Mouse (Mus musculus) heart, postnatal 4 days (tissue): ENCODE measurements around the gene Auts2. TPM values are rescaled to one million over a fixed set of nuclear protein-coding genes. Genes with fewer than 3 reads are reported as not detected.

Experiments used
- DNase-seq: peaks from one replicate; pipeline ENCODE4 v3.0.0; 2021
- total RNA-seq, 2 experiments: library from RNA; stranded (reverse); gene quantifications; 2 replicates each; pipeline ENCODE4 v1.2.3; 2021

Auts2 gene
- total RNA-seq, 2 experiments from 2014 or later: 49.0 to 51.4 TPM

DNA sequence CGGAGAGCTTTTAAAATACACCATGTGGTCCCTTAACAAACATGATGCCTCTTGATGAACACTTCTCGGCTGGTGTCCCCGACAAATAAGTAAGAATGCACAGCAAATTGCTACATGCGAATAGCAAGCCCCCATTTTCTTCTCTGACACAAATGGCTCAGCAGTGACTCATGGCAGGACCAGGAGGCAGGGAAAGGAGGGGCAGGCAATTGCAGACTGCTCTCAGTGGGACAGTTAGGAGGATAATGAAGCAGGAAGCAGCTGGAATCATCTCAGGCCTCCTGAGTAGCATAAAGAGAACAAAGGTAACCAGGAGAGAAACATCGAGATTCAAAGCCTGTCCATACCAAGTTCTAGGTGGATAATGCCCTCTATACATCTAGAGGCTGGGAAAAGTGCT, 228.8 kb downstream of the Auts2 start:
- no peak for DNase-seq

DNA sequence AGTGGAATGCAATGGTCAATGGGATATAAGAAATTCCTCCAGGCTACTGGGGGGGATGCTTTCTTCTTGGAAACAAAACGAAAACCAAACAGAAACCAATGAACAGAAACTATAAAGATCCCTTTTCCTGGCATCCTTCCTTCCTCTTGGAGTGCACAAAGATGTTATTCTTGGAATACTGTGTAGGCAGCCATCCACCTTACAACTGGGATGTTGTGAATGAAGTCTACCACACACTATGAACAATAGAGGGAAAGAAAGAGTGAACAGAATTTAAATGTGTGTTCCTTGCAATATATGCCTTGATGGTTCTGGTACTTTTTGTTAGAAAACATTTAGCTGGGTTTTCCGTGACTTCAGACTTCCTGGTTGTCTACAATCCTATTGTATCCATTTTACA, 236.1 kb downstream of the Auts2 start:
- no peak for DNase-seq

DNA sequence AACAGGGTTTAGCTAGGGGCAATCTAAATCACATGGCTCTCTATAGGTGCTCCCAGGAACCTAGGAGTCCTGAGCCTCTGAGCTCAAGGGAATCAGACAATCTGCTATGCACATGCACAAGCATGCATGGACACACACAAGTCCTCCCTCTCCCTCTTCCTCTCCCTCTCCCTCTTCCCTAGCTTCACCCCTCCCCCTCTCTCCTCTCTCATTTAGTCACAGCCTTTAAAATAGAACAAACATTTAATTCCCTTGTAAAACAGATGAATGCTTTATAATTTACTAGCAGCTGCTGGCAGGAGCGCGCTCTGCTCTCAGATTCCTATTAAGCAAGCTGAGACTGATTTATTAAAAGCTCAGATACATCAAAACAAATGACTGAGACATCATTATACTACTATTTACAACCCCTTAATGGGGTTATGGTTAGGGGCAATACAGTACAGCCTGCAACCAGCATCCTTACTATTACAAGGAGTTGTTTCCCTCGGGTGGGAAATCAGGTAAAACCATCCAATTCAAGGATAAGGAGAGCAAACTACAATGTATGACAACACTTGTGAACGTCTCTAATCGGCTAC, 237.7 kb downstream of the Auts2 start:
- DNase-seq: no peak

DNA sequence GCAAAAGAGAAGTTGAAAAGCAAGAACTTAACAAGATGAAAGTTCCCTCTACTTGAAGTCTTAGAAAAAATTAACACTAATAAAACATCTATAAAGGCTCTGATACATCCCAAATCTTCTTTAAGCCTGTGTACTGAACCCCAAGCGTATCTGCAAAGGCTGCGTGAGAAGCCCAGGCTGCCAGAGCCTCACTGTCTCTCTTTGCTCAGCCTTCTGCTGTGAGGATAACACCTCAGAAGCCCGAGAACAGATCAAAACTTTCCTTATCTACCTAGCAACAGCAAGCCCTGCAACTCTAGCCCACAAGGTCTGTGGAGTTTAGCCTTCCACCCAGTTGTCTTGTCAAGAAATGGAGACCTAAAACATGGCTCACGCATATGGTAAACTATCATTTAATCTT, 240.4 kb downstream of the Auts2 start:
- no peak for DNase-seq

DNA sequence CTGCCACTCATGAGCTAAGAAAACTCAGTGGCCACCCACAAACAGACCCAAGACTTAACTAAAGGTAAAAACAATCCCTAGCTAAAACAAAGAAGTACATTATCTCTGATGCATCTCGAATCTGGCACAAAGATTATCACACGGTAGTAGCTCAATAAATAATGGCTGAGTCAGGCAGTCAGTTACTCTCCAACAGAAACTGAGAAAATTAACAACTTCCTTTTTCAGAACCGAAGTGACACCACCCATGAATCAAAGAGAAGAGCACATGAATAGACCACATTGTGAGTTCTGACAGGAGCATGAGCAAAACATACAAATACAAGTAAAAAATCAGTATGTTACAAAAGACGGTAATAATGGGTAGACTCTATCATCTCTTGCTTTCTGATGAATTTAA, 242.3 kb downstream of the Auts2 start:
- no peak for DNase-seq

DNA sequence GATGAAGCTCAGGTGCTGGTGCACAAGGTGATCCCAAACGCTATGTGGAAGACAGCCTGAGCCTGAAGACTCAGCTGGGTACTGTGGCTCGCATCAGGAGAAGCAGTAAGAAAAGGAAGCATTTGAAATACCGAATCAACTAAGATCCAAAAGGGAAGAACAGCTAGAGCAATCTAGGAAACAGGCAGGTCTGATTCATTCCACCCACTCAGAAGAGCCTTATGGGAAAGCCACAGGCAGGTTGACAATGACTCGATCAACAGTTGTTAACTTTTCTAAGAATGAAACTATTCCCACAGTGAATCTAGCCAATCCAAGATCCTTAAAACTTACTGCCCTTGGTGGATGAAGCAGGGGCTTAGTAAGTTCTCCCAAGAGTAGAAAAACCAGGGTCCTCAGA, 243.4 kb downstream of the Auts2 start:
- DNase-seq: no peak

DNA sequence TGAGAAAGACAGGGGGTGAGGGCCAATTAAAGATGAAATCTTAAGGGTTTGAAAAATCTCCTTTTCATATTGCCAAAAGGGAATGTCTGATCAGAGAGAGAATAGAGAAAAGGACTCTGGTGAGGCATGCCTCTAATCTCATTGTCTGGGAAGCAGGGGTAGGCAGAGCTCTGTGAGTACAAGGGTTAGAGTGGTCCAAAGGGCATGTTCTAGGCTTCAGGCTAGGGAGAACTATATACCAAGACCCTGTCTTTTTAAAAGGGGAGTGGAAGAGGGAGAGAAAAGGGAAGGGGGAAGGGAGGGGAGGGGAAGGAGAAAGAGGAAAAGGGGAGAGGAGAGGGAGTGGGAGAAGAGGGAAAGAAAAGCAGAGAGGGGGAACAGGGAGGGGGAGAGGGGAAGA, 244.1 kb downstream of the Auts2 start:
- DNase-seq: no peak

DNA sequence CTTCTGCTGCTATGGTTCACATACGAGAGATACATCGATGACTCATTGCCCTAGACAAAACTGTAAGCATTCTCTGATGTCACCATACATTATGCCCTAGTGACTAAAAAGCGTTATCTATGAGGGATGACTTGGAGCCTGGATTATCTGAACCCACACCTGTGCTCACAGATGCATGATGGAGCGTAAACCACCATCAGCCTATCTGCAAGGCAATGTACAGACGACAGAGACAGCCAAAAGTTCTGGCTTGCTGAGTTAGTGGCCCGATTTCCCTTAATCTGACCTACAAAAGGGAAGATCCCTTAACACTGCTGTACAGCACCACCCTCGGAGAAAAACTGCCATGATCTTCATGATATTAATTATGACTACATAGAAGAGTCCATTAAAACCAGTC, 245.8 kb downstream of the Auts2 start:
- no peak for DNase-seq

DNA sequence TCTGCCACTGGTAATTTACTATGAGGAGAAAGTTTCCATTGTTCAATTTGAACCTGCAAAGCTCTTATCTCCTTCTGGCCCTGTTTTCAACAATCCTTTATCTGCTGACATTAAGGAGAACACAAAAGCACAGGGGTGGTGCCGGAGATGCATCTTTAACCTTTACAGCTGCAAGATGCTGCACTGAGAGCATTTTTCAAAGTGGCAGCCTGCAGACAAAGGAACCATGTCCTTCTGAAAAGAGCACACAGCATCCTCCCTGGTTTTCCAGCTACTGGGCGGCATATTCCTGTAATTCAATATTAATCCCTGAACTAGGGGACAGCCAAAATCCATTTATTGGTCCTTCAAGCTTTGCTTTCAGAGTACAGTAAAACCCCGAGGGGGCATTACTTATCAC, 248.7 kb downstream of the Auts2 start:
- no peak for DNase-seq

DNA sequence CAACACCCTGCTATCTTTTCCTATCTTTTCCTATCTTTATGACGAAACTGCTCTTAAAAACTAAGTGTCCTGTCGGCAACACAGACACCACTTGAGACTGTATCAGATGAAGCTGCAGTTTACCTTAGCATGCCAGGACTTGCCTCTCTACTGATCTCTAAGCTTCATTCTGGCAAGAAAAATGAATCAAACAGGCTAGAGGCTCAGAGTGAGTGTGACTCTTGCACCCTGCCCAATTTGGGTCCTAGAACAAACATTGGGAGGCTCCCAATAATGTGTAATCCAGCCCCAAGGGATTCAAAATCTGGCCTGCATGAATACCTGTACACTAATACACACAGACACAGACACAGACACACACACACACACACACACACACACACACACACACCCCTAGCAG, 250.2 kb downstream of the Auts2 start:
- no peak for DNase-seq

DNA sequence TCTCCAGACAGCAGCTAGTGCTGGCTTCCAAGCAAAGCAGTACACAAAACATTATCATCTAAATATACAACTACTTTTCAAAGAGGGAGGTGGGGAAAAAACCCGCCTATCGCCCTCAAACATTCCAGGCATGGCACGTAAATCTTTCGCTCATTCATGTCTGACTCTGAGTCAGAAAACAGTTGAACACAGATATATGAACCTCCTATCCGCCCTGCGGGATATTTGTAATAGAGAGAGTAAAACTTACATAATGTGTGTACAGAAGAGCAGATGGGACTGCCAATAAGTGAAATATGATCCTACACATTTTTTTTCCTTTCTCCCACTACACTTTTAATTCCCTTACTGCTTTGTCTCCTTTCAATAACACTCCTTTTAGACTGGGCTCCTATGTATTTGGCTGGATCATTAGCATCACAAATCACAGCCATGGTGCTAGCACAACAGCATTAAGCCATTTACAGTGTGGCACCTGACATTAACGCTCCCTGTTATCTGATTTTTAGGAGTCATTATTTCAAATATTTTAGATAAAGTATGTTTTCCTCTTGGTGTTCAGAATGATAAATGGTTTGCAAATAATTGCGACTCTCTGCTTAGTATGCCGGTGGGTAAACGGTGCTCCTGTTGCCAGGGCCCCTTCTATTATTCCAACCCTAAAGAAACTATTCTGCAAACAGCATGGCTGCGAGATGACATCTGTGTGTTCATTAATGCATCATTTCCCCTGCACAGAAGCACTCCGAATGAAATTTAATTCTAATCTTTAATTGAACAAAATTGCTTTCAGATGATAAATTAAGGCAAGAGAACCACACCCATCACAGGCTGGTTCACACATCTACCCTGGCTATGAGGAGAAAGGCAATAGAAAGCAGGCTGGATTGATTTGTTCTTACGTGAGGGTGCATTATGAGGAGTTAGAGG, 252.3 kb downstream of the Auts2 start:
- no peak for DNase-seq

DNA sequence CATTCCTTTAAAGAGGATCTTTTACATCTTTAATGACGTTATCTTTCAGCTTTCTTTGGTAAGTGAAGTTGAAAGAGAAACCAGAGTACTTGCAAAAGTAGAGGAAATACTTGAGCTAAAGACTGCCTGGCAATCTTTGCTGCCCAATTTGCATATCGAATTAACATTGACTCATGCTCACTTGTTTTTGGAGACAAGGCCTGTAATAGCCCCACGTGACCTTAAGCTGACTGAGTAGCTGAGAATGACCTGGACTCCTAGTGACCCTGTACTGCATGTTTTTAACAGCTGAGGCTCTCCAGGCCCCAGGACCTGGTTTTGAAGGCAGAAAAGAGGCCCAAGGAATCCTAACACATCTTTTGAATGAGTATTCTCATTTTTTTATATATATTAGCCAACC, 259.4 kb downstream of the Auts2 start:
- DNase-seq: no peak

DNA sequence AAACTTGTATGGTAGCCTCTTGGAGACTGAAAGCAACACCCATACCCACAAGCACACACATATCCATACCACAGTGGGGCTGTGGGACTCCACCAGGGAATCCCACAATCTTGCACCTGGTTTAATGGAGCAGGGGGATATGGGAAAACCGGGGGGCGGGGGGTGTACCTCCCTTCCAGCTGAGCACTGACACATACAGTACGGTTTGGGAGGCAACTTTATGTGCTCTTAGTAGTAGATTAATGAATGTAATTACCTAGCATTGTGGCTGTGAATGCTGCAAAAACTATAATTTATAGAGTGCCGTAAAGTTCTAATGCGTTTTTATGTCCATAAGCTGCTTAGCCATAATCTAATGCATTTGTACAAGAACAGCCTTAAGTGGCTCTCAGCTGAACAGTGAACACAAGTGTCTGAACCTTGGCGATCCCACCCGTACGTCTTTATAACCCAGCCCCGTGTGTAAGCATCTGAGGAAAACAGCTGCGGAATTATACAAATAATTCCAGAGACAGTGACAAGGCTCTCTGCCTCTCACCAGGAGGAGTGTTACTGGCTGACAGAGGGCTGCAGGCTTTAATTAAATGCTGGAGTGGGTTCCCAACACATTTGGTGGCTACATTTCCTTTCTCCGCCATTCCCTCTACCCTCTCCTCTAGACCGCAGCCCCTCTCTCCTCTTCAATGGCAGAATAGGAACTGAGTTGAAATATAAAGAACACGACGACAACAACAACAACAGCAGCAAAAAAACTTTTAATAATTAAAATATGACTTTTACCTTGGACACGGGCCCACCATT, 268.8 kb downstream of the Auts2 start:
- no peak for DNase-seq

DNA sequence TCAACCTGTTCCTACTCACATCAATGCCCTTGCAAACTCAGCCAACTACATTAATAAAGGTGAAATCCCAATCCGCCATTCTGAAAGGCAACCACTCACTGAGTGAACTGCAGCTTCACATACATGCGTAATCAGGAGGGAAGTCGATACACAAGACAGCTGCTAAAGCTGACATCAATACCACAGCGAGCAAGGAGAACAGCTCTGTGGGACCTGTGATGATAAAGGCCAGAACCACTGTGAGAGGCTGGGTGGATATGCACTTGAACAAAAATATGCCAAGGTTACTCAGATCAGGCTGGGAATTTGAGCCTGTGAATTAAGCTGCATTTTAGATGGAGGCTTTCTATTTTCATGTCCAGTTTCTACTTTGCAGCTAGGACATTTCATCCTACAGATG, 271.0 kb downstream of the Auts2 start:
- DNase-seq: no peak

DNA sequence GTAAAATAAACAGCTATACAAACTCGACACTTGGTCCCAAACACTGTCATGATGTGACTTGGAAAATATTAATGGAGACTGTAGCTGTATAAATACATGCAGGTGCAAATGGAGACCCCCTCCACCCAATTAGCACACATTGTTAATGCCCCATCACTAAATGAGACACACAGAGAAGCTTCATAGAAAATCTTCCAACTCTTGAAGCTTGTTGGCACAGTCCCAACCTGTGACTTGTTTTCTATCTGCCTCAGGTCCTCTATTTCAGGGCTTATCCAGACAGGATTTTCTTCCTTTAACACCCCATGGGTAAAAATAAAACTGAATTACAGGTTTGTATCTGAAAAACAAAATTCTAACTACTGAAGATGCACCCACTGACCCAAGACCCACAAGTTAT, 272.2 kb downstream of the Auts2 start:
- DNase-seq: no peak

DNA sequence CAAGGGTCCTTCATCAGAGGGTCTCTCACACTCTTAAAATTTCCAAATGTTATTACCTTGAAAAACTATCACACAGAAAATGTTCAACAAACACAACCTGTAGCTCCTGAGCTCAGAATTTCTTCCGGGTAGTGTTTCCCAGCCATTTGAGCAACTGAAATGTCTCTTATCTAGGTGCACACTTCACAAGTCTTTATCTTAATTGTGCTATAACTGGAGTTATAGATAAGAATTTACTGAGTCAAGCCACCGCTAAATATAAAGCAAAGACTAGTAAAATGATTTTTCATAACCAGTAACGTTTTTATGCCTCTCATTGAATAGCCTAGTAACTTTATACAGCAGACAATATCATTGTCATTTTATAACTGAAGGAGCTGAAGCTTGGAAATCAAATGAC, 273.1 kb downstream of the Auts2 start:
- no peak for DNase-seq

DNA sequence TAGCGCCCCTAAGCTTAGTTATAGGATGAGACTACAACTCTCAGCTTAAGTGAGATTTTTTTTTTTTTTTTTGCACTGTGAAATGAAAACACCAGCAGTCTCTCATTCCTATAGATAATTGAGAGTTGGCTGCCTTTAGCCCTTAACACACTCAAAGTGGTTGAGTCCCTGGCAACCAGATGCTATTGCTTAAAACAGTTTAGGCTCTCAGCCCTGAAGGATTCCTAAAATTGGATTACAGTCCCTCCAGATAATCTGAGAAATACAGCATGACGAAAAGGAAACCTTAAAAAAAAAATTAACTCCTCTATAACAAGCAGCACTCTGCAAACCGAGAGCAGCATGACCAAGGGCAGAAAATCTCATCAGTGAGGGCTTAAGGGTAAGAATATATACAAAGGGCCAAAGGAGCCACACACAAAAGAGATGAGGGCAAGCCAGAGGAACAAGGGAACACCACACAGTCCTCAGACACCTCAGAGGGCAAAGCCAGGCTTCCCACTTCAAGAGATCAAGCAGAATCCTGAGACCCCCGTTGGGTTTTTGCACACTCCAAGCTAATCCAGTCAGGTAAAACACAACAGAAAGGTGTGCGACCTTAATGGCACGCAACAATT, 274.7 kb downstream of the Auts2 start:
- no peak for DNase-seq

DNA sequence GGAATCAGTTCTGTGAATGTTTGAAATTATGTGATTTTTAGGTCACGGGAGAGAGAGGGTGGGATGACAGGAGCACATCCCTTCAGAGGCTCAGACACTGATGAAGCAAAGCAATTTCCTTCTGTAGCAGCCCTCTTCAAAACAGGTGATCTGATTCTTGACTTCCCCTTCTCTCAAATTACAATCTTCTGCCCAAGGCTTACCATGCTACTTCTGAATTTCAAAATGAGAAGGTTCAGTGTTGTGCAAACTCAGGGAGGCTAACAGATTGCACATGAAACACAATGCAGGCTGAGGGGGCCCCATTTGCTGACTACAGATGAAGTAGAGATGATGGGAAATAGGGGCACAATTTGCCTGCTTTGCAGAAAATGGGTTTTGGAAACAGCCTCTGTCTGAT, 278.1 kb downstream of the Auts2 start:
- no peak for DNase-seq

DNA sequence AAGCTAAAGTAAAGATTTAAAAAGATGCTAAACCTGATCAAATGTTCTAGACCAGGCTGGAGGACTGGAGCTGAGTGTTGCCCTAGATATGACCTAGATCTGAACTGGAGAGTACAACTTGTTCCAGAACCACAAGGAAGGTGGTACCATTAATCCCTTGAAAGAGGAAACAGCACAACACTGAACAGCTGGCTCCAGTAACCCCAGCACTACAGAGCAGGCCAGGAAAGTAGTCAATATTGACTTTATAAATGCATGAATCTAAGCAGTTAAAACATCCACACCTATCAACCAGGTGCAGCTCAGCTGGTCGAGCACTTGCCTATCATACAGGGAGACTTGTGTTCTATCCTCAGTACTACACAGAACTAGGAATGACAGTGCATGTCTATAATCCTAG, 281.4 kb downstream of the Auts2 start:
- no peak for DNase-seq

DNA sequence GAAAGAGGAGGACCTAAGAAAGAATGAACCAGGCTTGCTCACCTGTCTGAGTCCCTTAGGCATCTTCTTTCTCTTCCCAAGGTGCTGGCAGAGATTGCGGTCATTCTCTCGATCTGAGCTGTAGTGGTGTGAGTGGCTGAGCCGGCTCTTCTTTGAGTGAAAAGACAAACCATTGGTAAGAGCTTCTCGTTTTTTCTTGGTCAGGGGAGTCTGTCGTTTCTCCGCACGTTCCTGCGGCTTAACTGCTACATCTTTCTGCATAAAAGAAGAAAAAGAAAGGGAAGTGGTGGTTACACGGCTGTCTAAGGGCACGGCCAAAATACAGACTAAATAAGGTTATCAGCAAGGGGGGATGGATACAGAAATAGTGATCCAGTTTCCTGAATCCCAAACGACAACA, 284.3 kb downstream of the Auts2 start:
- no peak for DNase-seq

DNA sequence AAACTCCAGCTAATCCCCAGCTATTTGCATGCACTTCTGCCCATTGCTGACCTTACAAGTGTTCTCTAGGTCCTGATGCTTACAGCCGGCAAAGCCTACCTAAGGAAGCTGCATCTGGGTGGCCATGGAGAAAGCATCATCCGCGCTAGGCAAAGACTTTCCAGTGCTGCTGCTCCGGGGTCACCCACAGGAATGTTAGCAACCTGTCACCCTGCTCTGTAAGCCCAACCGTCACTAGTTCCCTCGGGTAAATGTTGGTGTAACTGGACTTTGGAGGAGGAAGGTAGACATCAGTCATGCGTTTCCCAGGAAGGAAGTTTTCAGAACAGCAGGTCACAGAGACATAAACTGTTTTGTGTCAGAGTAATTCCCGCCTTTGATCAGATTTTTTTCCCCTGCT, 287.6 kb downstream of the Auts2 start:
- no peak for DNase-seq

DNA sequence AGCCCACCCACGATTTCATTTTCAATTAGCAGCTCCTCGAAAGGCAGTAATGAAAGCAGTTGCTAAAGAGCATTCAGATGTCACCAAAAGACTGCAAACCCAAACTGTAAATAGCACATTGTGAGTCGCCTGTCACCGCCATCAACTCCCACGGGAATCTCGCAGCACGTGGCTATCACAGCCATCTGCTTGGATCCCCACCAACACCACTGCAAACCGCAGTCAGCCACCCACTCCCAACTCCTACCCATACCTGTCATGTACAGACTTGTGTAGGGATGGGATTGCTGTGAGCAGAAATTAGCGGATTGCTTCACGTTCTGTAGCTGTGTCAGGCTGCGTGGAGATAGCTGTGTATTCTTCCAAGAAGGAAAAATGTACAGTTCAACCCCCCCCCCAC, 293.6 kb downstream of the Auts2 start:
- DNase-seq: peak; percentile 9

DNA sequence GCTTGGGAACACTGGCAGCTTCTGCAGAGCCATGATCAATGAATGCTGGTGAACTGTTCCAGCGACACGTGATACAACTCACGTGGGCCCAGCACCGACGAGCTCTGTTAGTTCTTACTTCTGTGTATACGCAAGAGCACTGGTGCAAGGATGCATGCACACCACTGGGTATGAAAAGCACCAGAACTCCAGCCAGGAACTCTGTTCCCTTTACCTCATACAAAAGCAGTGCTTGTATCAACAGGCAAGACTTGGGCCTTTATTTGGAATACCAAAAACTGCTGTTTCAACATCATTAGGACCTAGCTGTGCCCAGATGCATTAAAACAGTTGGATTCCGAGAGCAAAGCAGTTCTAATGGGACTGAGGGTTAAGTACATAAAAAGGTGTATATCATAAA, 295.1 kb downstream of the Auts2 start:
- no peak for DNase-seq
